Mouse (Mus musculus): ENCODE measurements around the gene Trappc13. TPM values are rescaled to one million over a fixed set of nuclear protein-coding genes. Genes with fewer than 3 reads are reported as not detected.

Trappc13 gene
- total RNA-seq, 1 experiment from 2014 or later, result 55.7 TPM

- no peak for DNase-seq
Measured at GRCm38 (mm10) chr13:104114827-104115226, 63.4 kb downstream of the Trappc13 start.

- DNase-seq, result no peak
Measured at GRCm38 (mm10) chr13:104113782-104114181, 64.5 kb downstream of the Trappc13 start.

GRCm38 (mm10) chr13:104112266-104112900 lies 65.9 kb downstream of the Trappc13 start:
- no peak for DNase-seq

GRCm38 (mm10) chr13:104110526-104110925 lies 67.7 kb downstream of the Trappc13 start:
- DNase-seq, result no peak

GRCm38 (mm10) chr13:104109816-104110521 lies 68.3 kb downstream of the Trappc13 start:
- peak; percentile 61 for DNase-seq

GRCm38 (mm10) chr13:104109288-104109815 lies 68.9 kb downstream of the Trappc13 start, which contains the start of the genes Nln and Sgtb:
TSS of gene Nln (minus strand) at chr13:104109614.
TSS of gene Sgtb (plus strand) at chr13:104109741.
- DNase-seq, result peak; percentile 92

- DNase-seq, result no peak
Measured at GRCm38 (mm10) chr13:104108651-104109287, 69.5 kb downstream of the Trappc13 start.

- peak; percentile 48 for DNase-seq
Measured at GRCm38 (mm10) chr13:104101606-104102235, 76.5 kb downstream of the Trappc13 start.

GRCm38 (mm10) chr13:104100416-104100815 lies 77.9 kb downstream of the Trappc13 start:
- no peak for DNase-seq

- no peak for DNase-seq
Measured at GRCm38 (mm10) chr13:104097190-104097589, 81.1 kb downstream of the Trappc13 start.

GRCm38 (mm10) chr13:104095955-104096354 lies 82.3 kb downstream of the Trappc13 start:
- DNase-seq, result no peak

- peak; percentile 58 for DNase-seq
Measured at GRCm38 (mm10) chr13:104094531-104095385, 83.5 kb downstream of the Trappc13 start.

Other genes with a start within 250 kb of the Trappc13 start
- 21.0 and 26.5 TPM in 2 replicates for gene Nln, start 68.9 kb downstream of the Trappc13 start, total RNA-seq (2021)
- gene Sgtb, start 68.7 kb downstream of the Trappc13 start, total RNA-seq (2021), result 7.1 and 9.7 TPM in 2 replicates
- 17.3 and 18.8 TPM in 2 replicates for gene Trim23, start 328 bp upstream of the Trappc13 start, total RNA-seq (2021)
- gene Cenpk, start 50.1 kb upstream of the Trappc13 start, total RNA-seq (2021), result 5.4 and 7.6 TPM in 2 replicates
- 16.7 and 18.1 TPM in 2 replicates for gene Ppwd1, start 50.4 kb upstream of the Trappc13 start, total RNA-seq (2021)
- gene Adamts6, start 109.4 kb upstream of the Trappc13 start, total RNA-seq (2021), result 3.2 and 3.8 TPM in 2 replicates

Measured in adrenal gland, postnatal 14 days (tissue).